Mouse (Mus musculus) limb, embryonic 15.5 days (tissue): Measurements from ENCODE around the gene Sobp. TPM values are rescaled to one million over a fixed set of nuclear protein-coding genes. Genes with fewer than 3 reads are reported as not detected.

Experiments
- ATAC-seq: fragments of 200-750 bp; cut with Nextera tagmentation; 2 replicates; pipeline ENCODE4 v1.8.0; 2017; ENCODE audit warnings: low read depth, moderate TSS enrichment; ENCODE audit not compliant: insufficient number of reproducible peaks, low FRiP score, low TSS enrichment
- H3K27ac ChIP-seq: fragments of 300-500 bp; sonication (generic); 2 replicates; pipeline ENCODE4 v1.5.1; 2015; ENCODE audit warnings: moderate library complexity, mild to moderate bottlenecking, inconsistent platforms
- H3K27me3 ChIP-seq: fragments of 300-500 bp; sonication (generic); 2 replicates; pipeline ENCODE4 v1.6.1; 2015; ENCODE audit warnings: inconsistent platforms
- H3K36me3 ChIP-seq: fragments of 300-500 bp; sonication (generic); 2 replicates; pipeline ENCODE4 v1.6.1; 2015; ENCODE audit warnings: inconsistent platforms
- H3K4me1 ChIP-seq: fragments of 300-500 bp; sonication (generic); 2 replicates; pipeline ENCODE4 v1.6.1; 2015; ENCODE audit warnings: inconsistent platforms
- H3K4me2 ChIP-seq: fragments of 300-500 bp; sonication (generic); 2 replicates; pipeline ENCODE4 v1.6.1; 2015; ENCODE audit warnings: mild to moderate bottlenecking, inconsistent platforms
- H3K4me3 ChIP-seq: fragments of 300-500 bp; sonication (generic); 2 replicates; pipeline ENCODE4 v1.5.1; 2015; ENCODE audit warnings: mild to moderate bottlenecking, inconsistent platforms
- H3K9ac ChIP-seq: fragments of 300-500 bp; sonication (generic); 2 replicates; pipeline ENCODE4 v1.6.1; 2015; ENCODE audit warnings: inconsistent platforms
- H3K9me3 ChIP-seq: fragments of 300-500 bp; sonication (generic); 2 replicates; pipeline ENCODE4 v1.6.1; 2016; ENCODE audit warnings: inconsistent platforms
- WGBS: fragments of 180-500 bp; shearing (Covaris S2); methylation state at CpG from one replicate; pipeline ENCODE4 v1.1.7; 2015; 5-methylcytosine and 5-hydroxymethylcytosine counted together
- polyA plus RNA-seq: library from polyadenylated mRNA; unstranded; fragments of >200 nt; fragmentation: Nextera tagmentation; extraction: Ambion mirVana; gene quantifications from 2 replicates; pipeline ENCODE4 v1.2.1, GENCODE M21; 2015

Gene Sobp
- polyA plus RNA-seq, 1 experiment from 2014 or later, result 2.9 TPM

GRCm38 (mm10) chr10:43023454-43024194 lies 150.7 kb downstream of the Sobp start:
- WGBS, result 65% methylated on average over 10 of the region's 10 CpGs
- no peak overlapping the region for H3K9ac ChIP-seq
- H3K27me3 ChIP-seq, result peaks cover 52% of the 10 kb centered on the region

GRCm38 (mm10) chr10:43022190-43022761 lies 152.1 kb downstream of the Sobp start:
- Histone ChIP-seq H3K9ac (no peak overlapping the region), H3K9me3 (no peaks in the 10 kb centered on the region), H3K36me3 (no peaks in the 10 kb centered on the region), H3K27ac (no peak overlapping the region), H3K4me3 (peak overlapping the region; percentile 53), H3K4me1 (peaks cover 20% of the 10 kb centered on the region), H3K4me2 (peak overlapping the region; percentile 95), H3K27me3 (peaks cover 49% of the 10 kb centered on the region)
- ATAC-seq, result peak; percentile 62
- 11% methylated on average over 29 of the region's 29 CpGs for WGBS

More at GRCm38 (mm10) chr10:43023454-43024194, 150.7 kb downstream of the Sobp start:
- Histone ChIP-seq H3K9me3 (no peaks in the 10 kb centered on the region), H3K36me3 (no peaks in the 10 kb centered on the region), H3K27ac (no peak overlapping the region), H3K4me3 (no peak overlapping the region), H3K4me1 (peaks cover 20% of the 10 kb centered on the region), H3K4me2 (no peak overlapping the region)
- ATAC-seq, result no peak

- Histone ChIP-seq H3K4me2 (peak overlapping the region; percentile 95), H3K4me3 (peak overlapping the region; percentile 53), H3K27me3 (peaks cover 49% of the 10 kb centered on the region), H3K9me3 (no peaks in the 10 kb centered on the region), H3K9ac (peak overlapping the region; percentile 47), H3K36me3 (no peaks in the 10 kb centered on the region), H3K4me1 (peaks cover 20% of the 10 kb centered on the region), H3K27ac (no peak overlapping the region)
- 3% methylated on average over 67 of the region's 69 CpGs for WGBS
- ATAC-seq, result 0 out of 2 replicates have a peak, but pooled peaks have one; percentile 19
Observed at GRCm38 (mm10) chr10:43021512-43022116, 152.7 kb downstream of the Sobp start.

GRCm38 (mm10) chr10:43021017-43021416 lies 153.3 kb downstream of the Sobp start:
- H3K27ac ChIP-seq, result no peak overlapping the region

GRCm38 (mm10) chr10:43014782-43015181 lies 159.5 kb downstream of the Sobp start:
- Histone ChIP-seq H3K4me2 (no peak overlapping the region), H3K9ac (no peak overlapping the region), H3K4me3 (no peak overlapping the region), H3K27me3 (peaks cover 18% of the 10 kb centered on the region), H3K9me3 (no peaks in the 10 kb centered on the region), H3K36me3 (no peaks in the 10 kb centered on the region), H3K27ac (no peak overlapping the region), H3K4me1 (no peaks in the 10 kb centered on the region; the same call in 1 of the 2 replicates)
- WGBS, result 80% methylated on average over 5 of the region's 5 CpGs
- no peak for ATAC-seq

More at GRCm38 (mm10) chr10:43021017-43021416, 153.3 kb downstream of the Sobp start:
- peak overlapping the region; percentile 95 for H3K4me2 ChIP-seq
- H3K4me1 ChIP-seq, result peaks cover 20% of the 10 kb centered on the region
- peak overlapping the region; percentile 47; the same call in 1 of the 2 replicates for H3K9ac ChIP-seq
- peak overlapping the region; percentile 53 for H3K4me3 ChIP-seq
- no peak for ATAC-seq
- no peaks in the 10 kb centered on the region for H3K36me3 ChIP-seq
- H3K9me3 ChIP-seq, result no peaks in the 10 kb centered on the region
- WGBS, result 12% methylated on average over 35 of the region's 35 CpGs
- H3K27me3 ChIP-seq, result peaks cover 54% of the 10 kb centered on the region

GRCm38 (mm10) chr10:43014358-43014757 lies 160.0 kb downstream of the Sobp start:
- 50% methylated on average over 4 of the region's 4 CpGs for whole genome bisulfite sequencing
- no peak overlapping the region for H3K27ac ChIP-seq
- H3K4me3 ChIP-seq, result no peak overlapping the region
- no peak overlapping the region for H3K9ac ChIP-seq
- H3K4me2 ChIP-seq, result no peak overlapping the region
- H3K4me1 ChIP-seq, result no peaks in the 10 kb centered on the region; the same call in 1 of the 2 replicates
- H3K36me3 ChIP-seq, result no peaks in the 10 kb centered on the region
- no peaks in the 10 kb centered on the region for H3K9me3 ChIP-seq
- no peak for ATAC-seq
- H3K27me3 ChIP-seq, result peaks cover 14% of the 10 kb centered on the region; the same call in 1 of the 2 replicates

- Histone ChIP-seq H3K27ac (no peak overlapping the region), H3K9ac (no peak overlapping the region), H3K4me3 (no peak overlapping the region), H3K4me2 (no peak overlapping the region), H3K4me1 (peaks cover 10% of the 10 kb centered on the region), H3K9me3 (no peaks in the 10 kb centered on the region), H3K36me3 (no peaks in the 10 kb centered on the region; the same call in 1 of the 2 replicates), H3K27me3 (0 out of 2 replicates have a peak, but pooled peaks cover 2% of the 10 kb centered on the region)
- ATAC-seq, result no peak
- WGBS, result 75% methylated on average over 11 of the region's 11 CpGs
Observed at GRCm38 (mm10) chr10:43008116-43008515, 166.2 kb downstream of the Sobp start.

- peaks cover 21% of the 10 kb centered on the region for H3K4me1 ChIP-seq
- no peaks in the 10 kb centered on the region for H3K9me3 ChIP-seq
- 86% methylated on average over 4 of the region's 4 CpGs for WGBS
- no peak for ATAC-seq
- H3K4me3 ChIP-seq, result no peak overlapping the region
- no peaks in the 10 kb centered on the region; the same call in 1 of the 2 replicates for H3K36me3 ChIP-seq
- H3K27me3 ChIP-seq, result no peaks in the 10 kb centered on the region
- no peak overlapping the region for H3K4me2 ChIP-seq
- no peak overlapping the region for H3K27ac ChIP-seq
- H3K9ac ChIP-seq, result no peak overlapping the region
Observed at GRCm38 (mm10) chr10:43006534-43006933, 167.8 kb downstream of the Sobp start.

GRCm38 (mm10) chr10:43005677-43006076 lies 168.7 kb downstream of the Sobp start:
- Histone ChIP-seq H3K9ac (no peak overlapping the region), H3K4me2 (no peak overlapping the region), H3K27ac (no peak overlapping the region), H3K4me3 (no peak overlapping the region), H3K27me3 (no peaks in the 10 kb centered on the region), H3K9me3 (no peaks in the 10 kb centered on the region), H3K4me1 (peaks cover 21% of the 10 kb centered on the region), H3K36me3 (no peaks in the 10 kb centered on the region; the same call in 1 of the 2 replicates)
- WGBS, result 72% methylated on average over 7 of the region's 7 CpGs
- ATAC-seq, result no peak

- Histone ChIP-seq H3K4me3 (no peak overlapping the region), H3K27ac (no peak overlapping the region), H3K36me3 (no peaks in the 10 kb centered on the region; the same call in 1 of the 2 replicates), H3K4me2 (no peak overlapping the region), H3K4me1 (peaks cover 21% of the 10 kb centered on the region), H3K27me3 (no peaks in the 10 kb centered on the region), H3K9me3 (no peaks in the 10 kb centered on the region), H3K9ac (no peak overlapping the region)
- ATAC-seq, result no peak
- 78% methylated on average over 4 of the region's 4 CpGs for WGBS
Observed at GRCm38 (mm10) chr10:43005031-43005430, 169.3 kb downstream of the Sobp start.

- peaks cover 21% of the 10 kb centered on the region for H3K4me1 ChIP-seq
- no peaks in the 10 kb centered on the region; the same call in 1 of the 2 replicates for H3K36me3 ChIP-seq
- no peak for ATAC-seq
- H3K27me3 ChIP-seq, result no peaks in the 10 kb centered on the region
- H3K4me2 ChIP-seq, result no peak overlapping the region
- H3K4me3 ChIP-seq, result no peak overlapping the region
- no peak overlapping the region for H3K27ac ChIP-seq
- no peak overlapping the region for H3K9ac ChIP-seq
- WGBS, result 85% methylated on average over 16 of the region's 16 CpGs
- H3K9me3 ChIP-seq, result no peaks in the 10 kb centered on the region
Observed at GRCm38 (mm10) chr10:43004174-43004734, 170.1 kb downstream of the Sobp start.
